Mouse (Mus musculus): ENCODE results near the gene Itm2b.

The Itm2b gene

GRCm38 (mm10) chr14:73370078-73370670, 14.9 kb downstream of the Itm2b start:
- CTCF ChIA-PET = no interaction called here

GRCm38 (mm10) chr14:73369634-73370033, 15.5 kb downstream of the Itm2b start:
- CTCF ChIA-PET = interaction anchor here (0.8 kb wide), 1 partner anchor 10 kb away, joined by 3 read pairs; no protein-coding TSS in a partner anchor

DNA sequence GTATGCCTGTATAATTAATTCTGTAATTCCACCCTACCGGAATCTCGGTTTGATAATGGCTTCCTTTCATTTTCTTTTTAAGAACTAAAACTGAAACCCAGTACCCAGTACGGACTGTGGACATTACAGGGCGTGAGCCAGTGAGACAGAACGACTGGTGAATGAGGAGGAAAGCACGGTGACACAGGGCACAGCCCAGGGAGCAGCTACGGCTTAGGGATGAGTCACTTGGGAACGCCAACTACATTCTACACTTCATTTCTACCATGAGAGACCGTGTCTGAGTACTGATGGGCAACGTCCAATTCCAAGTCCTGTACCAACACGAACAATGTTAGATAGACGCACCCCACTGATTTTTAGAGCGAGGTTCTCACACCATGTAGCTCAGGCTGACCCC, 16.1 kb downstream of the Itm2b start:
- CTCF ChIA-PET = interaction anchor here (0.8 kb wide), 1 partner anchor 10 kb away, joined by 3 read pairs; no protein-coding TSS in a partner anchor

DNA sequence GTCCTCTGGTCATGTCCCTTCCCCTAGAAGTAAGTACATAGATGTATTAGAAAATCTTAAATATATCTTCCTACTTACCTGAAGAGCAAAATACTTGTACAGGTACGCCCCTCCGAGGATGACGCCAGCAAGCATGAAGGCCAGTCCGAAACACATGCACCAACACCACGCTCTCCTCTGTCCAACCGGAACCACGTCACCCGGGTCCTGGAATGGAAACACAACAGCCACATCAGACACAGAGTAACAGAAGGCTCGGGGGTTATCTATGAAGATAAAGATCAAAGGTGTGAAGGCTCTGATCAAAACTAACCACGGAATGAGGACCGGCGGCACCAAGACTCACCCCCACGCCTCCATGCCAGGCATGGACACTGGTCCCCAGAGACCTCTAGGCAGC, 16.9 kb downstream of the Itm2b start:
- CTCF ChIA-PET = no interaction called here

DNA sequence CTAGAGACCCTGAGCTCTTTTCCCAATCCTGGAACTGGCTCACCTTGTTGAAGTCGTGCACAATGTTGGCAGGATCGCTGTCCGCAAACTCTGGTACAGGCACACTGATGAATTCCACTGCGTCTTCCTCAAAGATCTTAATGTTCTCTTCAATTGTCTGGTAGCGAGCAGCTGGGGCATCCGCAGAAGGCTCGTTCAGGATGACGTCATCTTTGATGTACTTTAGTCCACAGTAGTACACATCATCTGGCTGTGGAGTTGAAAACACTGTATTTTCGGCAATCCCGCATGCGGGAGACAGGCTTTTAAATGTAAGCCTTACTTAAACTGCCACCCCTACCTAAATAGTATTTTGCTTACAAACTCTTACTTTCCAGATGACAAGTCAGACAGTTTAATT, 18.8 kb downstream of the Itm2b start:
- CTCF ChIA-PET = interaction anchor here (0.5 kb wide), 1 partner anchor 102 kb away, joined by 3 read pairs; no protein-coding TSS in a partner anchor

DNA sequence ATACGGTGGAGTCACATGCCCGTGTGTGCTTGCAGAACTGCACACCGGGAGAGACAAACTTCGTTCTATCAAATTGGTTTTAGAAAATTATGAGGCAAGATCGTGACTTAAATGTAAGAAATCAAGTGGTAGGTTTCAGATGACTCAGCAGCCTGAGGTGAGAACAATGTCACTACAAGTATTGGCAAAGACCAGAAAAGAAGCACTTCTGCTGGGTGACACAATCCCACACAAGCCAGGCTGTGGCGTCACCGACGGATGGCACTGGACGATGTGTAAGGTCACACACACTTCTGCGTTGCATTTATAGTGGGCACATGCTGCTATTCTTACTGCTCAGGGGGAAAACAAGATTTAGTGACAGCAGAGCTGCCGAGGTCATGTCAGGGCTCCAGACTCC, 21.3 kb downstream of the Itm2b start:
- CTCF ChIA-PET = no interaction called here

DNA sequence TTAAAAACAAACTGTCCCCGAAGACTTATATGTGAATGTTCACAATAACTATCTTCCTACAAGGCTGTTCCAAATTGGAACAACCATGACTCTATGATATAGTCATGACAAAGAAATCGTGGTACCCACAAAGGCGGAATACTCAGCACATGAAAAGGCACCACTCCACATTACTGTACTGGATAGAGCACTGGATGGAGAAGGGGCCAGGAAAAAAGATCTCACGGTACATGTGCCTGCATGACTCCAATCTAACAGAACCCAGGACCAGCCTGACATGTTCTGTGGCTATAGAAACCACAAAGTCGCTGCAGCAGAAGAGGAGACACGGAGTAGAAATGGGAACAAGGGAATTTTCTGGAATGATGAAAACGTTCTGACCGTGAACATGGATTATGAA, 30.4 kb downstream of the Itm2b start:
- CTCF ChIA-PET = no interaction called here

GRCm38 (mm10) chr14:73351118-73351517, 34.0 kb downstream of the Itm2b start:
- CTCF ChIA-PET = no interaction called here

- CTCF ChIA-PET = interaction anchor here (0.5 kb wide), 1 partner anchor 134 kb away, joined by 3 read pairs; no protein-coding TSS in a partner anchor
These were observed 35.1 kb downstream of the Itm2b start for GRCm38 (mm10) chr14:73350029-73350428.

GRCm38 (mm10) chr14:73349061-73349670, 35.9 kb downstream of the Itm2b start:
- CTCF ChIA-PET = no interaction called here

DNA sequence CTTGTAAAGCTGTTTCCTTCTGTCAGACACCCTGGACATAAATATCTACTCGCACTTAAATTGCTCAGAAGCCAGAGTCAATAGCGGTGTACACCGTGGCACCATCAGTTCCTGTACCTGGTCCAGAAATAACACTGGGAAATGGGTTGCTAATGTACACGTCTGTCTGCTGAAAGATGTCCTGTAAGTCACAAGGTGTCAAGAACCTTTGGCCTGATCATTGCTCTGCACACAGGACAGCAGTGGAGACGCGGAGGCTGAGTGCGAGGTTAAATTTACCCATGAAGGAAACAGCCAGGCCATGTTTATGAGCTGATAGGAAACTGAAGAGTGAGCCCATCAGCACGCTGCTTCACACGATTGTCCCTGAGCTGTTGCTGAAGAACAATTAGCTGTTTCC, 37.8 kb downstream of the Itm2b start:
- CTCF ChIA-PET = no interaction called here

- CTCF ChIA-PET = no interaction called here
These were observed 39.5 kb downstream of the Itm2b start for GRCm38 (mm10) chr14:73345614-73346013.

DNA sequence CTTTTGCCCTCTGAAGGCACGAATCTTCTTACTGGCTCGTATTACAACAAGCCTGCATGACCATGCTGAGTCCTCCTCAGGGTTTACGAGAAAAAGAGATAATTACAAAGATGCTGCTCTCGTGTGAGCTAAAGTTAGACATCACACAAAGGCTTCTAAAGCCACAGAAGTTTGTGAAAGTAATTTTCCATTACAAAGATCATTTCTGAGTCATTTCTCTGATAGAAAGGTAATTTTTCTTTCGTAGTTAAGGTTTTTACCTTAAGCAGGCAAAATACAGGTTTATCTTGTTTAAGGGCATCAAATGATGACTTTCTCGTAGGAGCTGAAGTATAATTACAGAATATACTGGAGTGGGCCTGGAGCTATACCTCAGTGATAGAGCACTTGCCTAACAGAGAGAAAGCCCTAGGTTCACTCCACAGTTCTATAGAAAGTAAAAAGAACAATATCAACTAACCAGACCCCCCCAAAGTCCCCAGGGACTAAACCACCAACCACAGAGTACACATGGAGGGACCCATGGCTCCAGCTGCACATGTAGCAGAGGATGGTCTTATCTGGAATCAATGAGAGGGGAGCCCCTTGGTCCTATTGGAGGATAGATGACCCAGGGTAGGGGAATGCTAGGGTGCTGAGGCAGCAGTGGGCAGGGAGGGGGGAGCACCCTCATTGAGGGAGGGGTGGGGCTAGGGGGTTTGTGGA, 44.9 kb downstream of the Itm2b start:
- CTCF ChIA-PET = no interaction called here

GRCm38 (mm10) chr14:73339615-73340014, 45.5 kb downstream of the Itm2b start:
- CTCF ChIA-PET = no interaction called here

GRCm38 (mm10) chr14:73336316-73337080, 48.6 kb downstream of the Itm2b start:
- CTCF ChIA-PET = no interaction called here

DNA sequence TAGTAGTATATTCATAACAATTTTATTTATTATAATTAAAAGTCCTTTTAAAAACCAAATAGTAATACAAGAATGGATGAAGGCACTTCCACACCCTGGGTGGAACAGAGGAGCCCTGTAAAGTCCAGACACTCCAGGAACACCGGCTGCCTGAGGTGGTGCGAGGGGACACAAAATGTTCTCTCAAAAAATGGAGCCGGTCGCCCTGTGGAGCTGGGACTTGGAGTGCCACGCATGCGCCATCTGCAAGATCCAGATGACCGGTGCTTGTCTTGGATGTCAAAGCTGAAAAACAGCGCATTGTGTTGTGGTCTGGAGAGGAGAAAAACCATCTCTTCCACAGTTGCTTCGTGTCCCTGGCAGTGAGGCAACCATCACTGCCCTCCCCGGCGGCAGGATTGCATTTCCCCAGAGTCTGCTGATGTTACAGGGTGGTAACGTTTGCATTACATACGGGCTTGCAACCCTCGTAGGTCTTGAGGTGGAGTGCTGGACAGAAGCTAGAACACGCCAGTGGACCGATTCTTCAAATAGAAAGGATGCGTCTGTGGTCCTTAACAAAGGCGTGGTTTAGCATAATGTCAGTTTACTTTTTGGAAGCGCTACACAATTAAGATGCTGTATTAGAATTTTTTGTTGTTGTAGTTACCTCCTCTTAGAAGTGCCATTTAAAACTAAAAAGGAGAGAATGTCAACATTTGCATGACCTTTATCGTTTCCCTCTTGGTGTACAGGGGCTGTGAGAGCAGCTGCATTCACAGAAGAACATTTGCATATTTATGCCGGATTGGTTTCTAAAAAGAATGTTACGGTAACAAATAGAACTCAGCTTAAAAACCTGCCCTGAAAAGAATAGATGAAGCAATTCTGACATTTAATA, 49.9 kb downstream of the Itm2b start:
- CTCF ChIA-PET = no interaction called here

GRCm38 (mm10) chr14:73333880-73334279, 51.2 kb downstream of the Itm2b start:
- CTCF ChIA-PET = no interaction called here

- CTCF ChIA-PET = no interaction called here
These were observed 53.7 kb downstream of the Itm2b start for GRCm38 (mm10) chr14:73331386-73331785.

DNA sequence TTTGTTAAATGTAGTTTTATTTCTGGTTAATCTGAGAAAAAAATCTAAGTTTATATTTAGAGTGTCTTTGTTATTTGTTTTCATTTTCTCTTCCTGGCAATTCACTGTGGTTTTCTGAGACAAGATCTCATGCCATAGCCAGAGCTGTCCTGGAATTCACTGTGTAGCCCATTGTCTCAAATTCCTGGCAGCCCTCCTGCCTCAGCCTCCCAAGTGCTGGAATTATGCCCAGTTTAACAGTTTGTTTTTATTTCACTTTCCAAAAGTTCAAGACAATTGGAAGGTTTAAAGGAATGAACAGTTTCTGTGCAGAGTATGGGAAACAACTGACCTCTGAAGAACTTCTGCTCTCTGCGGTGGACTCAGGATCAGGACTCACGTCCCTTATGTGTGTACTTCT, 55.2 kb downstream of the Itm2b start:
- CTCF ChIA-PET = no interaction called here

GRCm38 (mm10) chr14:73326511-73326910, 58.6 kb downstream of the Itm2b start:
- CTCF ChIA-PET = no interaction called here
